Mouse (Mus musculus) stomach, embryonic 15.5 days (tissue): ENCODE data around the gene Slc27a5. TPM values are rescaled to one million over a fixed set of nuclear protein-coding genes. Genes with fewer than 3 reads are reported as not detected.

Experiments used
- ATAC-seq: fragments of 200-750 bp; cut with Nextera tagmentation; 2 replicates; pipeline ENCODE4 v1.8.0; 2017; ENCODE audit warnings: low read depth, moderate number of reproducible peaks, moderate TSS enrichment; ENCODE audit not compliant: insufficient read depth, low FRiP score
- H3K27ac ChIP-seq: fragments of 300-500 bp; sonication (generic); 2 replicates; pipeline ENCODE4 v1.5.1; 2015; ENCODE audit warnings: mild to moderate bottlenecking, inconsistent platforms
- H3K27me3 ChIP-seq: fragments of 300-500 bp; sonication (generic); replicated peaks from 2 replicates; pipeline ENCODE4 v1.6.1; 2015; ENCODE audit warnings: inconsistent platforms
- H3K36me3 ChIP-seq: fragments of 300-500 bp; sonication (generic); 2 replicates; pipeline ENCODE4 v1.6.1; 2015; ENCODE audit warnings: inconsistent platforms
- H3K4me1 ChIP-seq: fragments of 300-500 bp; sonication (generic); 2 replicates; pipeline ENCODE4 v1.6.1; 2015; ENCODE audit warnings: inconsistent platforms
- H3K4me2 ChIP-seq: fragments of 300-500 bp; sonication (generic); 2 replicates; pipeline ENCODE4 v1.6.1; 2015; ENCODE audit warnings: mild to moderate bottlenecking, inconsistent platforms
- H3K4me3 ChIP-seq: fragments of 300-500 bp; sonication (generic); replicated peaks from 2 replicates; pipeline ENCODE4 v1.5.1; 2015; ENCODE audit warnings: inconsistent platforms
- H3K9ac ChIP-seq: fragments of 300-500 bp; sonication (generic); 2 replicates; pipeline ENCODE4 v1.6.1; 2015; ENCODE audit warnings: inconsistent platforms
- H3K9me3 ChIP-seq: fragments of 300-500 bp; sonication (generic); 2 replicates; pipeline ENCODE4 v1.6.1; 2016; ENCODE audit warnings: inconsistent platforms
- WGBS: fragments of 180-500 bp; shearing (Covaris S2); methylation state at CpG from one replicate; pipeline ENCODE4 v1.1.7; 2015; 5-methylcytosine and 5-hydroxymethylcytosine counted together
- polyA plus RNA-seq: library from polyadenylated mRNA; unstranded; fragments of >200 nt; fragmentation: Nextera tagmentation; extraction: Ambion mirVana; gene quantifications from 2 replicates; pipeline ENCODE4 v1.2.1, GENCODE M21; 2015

The Slc27a5 gene
- 0.64 and 1.8 TPM in 2 replicates for polyA plus RNA-seq

GRCm38 (mm10) chr7:12998053-12998452 lies at the start of gene Slc27a5:
TSS of gene Slc27a5 (minus strand) at chr7:12998192.
- peak; percentile 31; the same call in 1 of the 2 replicates for ATAC-seq

DNA sequence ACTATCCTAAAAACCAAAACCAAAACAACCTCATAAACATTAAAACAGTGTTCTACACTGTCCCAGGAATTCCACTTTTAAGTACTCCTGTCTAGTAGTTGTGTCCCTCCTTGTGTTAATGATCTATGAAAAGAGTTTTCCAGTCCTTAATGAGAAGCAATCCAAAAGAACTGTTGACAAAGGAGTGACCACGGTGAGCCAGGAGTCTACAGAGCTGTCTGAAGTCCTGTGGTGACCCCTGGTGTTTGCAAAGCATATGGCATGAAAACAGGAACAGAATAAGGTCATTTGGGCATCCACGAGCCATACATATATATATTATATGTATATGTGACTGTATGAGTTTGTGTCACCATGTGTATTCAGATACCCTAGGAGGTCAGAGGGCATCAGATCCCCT lies 48.1 kb upstream of the Slc27a5 start:
- Histone ChIP-seq H3K36me3 (no peaks in the 10 kb centered on the region), H3K4me2 (no peak overlapping the region), H3K27me3 (peaks cover 40% of the 10 kb centered on the region), H3K9me3 (no peaks in the 10 kb centered on the region), H3K27ac (no peak overlapping the region), H3K4me1 (peaks cover 12% of the 10 kb centered on the region), H3K4me3 (no peak overlapping the region), H3K9ac (no peak overlapping the region)
- ATAC-seq: peak; percentile 52; the same call in 1 of the 2 replicates
- 2% methylated on average over 2 of the region's 2 CpGs for WGBS

More at GRCm38 (mm10) chr7:12998053-12998452, at the start of gene Slc27a5:
- Histone ChIP-seq H3K4me1 (no peaks in the 10 kb centered on the region), H3K4me3 (no peak within 1 kb of the TSS), H3K27me3 (no peaks in the 10 kb centered on the region), H3K9me3 (no peaks in the 10 kb centered on the region), H3K36me3 (no peaks in the 10 kb centered on the region), H3K27ac (no peak within 1 kb of the TSS), H3K9ac (no peak within 1 kb of the TSS), H3K4me2 (no peak within 1 kb of the TSS)
- 74% methylated on average over 5 of the region's 5 CpGs for WGBS

- WGBS: 6% methylated on average over 23 of the region's 23 CpGs
- H3K9ac ChIP-seq: peak overlapping the region; percentile 24; the same call in 1 of the 2 replicates
- no peak for ATAC-seq
- H3K27ac ChIP-seq: no peak overlapping the region
- H3K4me1 ChIP-seq: peaks cover 14% of the 10 kb centered on the region
- H3K36me3 ChIP-seq: no peaks in the 10 kb centered on the region
- H3K9me3 ChIP-seq: no peaks in the 10 kb centered on the region
- peak overlapping the region; percentile 98 for H3K4me2 ChIP-seq
- H3K27me3 ChIP-seq: peaks cover 40% of the 10 kb centered on the region
- H3K4me3 ChIP-seq: peak overlapping the region; percentile 47
Measured at GRCm38 (mm10) chr7:13044254-13044625, 46.2 kb upstream of the Slc27a5 start.

GRCm38 (mm10) chr7:13043445-13044253 lies 45.7 kb upstream of the Slc27a5 start:
- H3K9me3 ChIP-seq: no peaks in the 10 kb centered on the region
- H3K27me3 ChIP-seq: peaks cover 40% of the 10 kb centered on the region
- H3K27ac ChIP-seq: no peak overlapping the region
- 0 out of 2 replicates have a peak, but pooled peaks have one; percentile 28 for ATAC-seq
- H3K4me1 ChIP-seq: peaks cover 18% of the 10 kb centered on the region
- peak overlapping the region; percentile 98 for H3K4me2 ChIP-seq
- H3K9ac ChIP-seq: peak overlapping the region; percentile 24; the same call in 1 of the 2 replicates
- H3K4me3 ChIP-seq: peak overlapping the region; percentile 47
- WGBS: 7% methylated on average over 88 of the region's 88 CpGs
- H3K36me3 ChIP-seq: no peaks in the 10 kb centered on the region

GRCm38 (mm10) chr7:13043120-13043444 lies 45.1 kb upstream of the Slc27a5 start:
- 51% methylated on average over 16 of the region's 16 CpGs for WGBS
- Histone ChIP-seq H3K4me3 (peak overlapping the region; percentile 47; the same call in 1 of the 2 replicates), H3K36me3 (no peaks in the 10 kb centered on the region), H3K9me3 (no peaks in the 10 kb centered on the region), H3K4me1 (peaks cover 18% of the 10 kb centered on the region), H3K4me2 (peak overlapping the region; percentile 98), H3K9ac (no peak overlapping the region), H3K27me3 (peaks cover 40% of the 10 kb centered on the region), H3K27ac (no peak overlapping the region)
- ATAC-seq: no peak

- Histone ChIP-seq H3K36me3 (no peaks in the 10 kb centered on the region), H3K27ac (no peak overlapping the region), H3K27me3 (peaks cover 40% of the 10 kb centered on the region), H3K4me1 (peaks cover 18% of the 10 kb centered on the region), H3K9me3 (no peaks in the 10 kb centered on the region), H3K9ac (no peak overlapping the region), H3K4me3 (no peak overlapping the region), H3K4me2 (no peak overlapping the region)
- ATAC-seq: no peak
- WGBS: 79% methylated on average over 6 of the region's 6 CpGs
Measured at GRCm38 (mm10) chr7:13042511-13042910, 44.5 kb upstream of the Slc27a5 start.

DNA sequence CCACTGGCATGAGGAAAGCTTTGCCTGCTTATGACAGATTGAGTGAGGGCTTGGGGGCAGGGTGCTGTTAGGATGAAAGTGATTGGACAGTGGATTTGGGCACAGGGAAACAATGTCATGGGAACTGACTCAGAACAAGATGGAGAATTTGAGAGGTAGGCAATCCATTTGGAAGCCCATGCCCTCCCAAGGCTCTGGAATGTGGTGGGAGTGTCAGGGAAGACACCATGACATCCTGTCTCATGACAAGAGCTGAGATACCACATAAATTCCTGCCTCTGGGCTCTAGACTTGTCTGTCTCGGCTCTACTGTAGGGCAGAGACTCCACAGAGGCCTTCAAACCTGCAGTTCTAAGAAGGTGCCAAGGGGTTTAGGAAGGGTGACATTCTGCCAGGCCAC lies 43.3 kb upstream of the Slc27a5 start:
- H3K9ac ChIP-seq: no peak overlapping the region
- H3K4me2 ChIP-seq: no peak overlapping the region
- no peak overlapping the region for H3K27ac ChIP-seq
- ATAC-seq: no peak
- peaks cover under 1% of the 10 kb centered on the region; the same call in 1 of the 2 replicates for H3K36me3 ChIP-seq
- peaks cover 40% of the 10 kb centered on the region for H3K27me3 ChIP-seq
- no peaks in the 10 kb centered on the region for H3K9me3 ChIP-seq
- no peak overlapping the region for H3K4me3 ChIP-seq
- WGBS: 68% methylated on average over 1 of the region's 1 CpGs
- H3K4me1 ChIP-seq: peaks cover 24% of the 10 kb centered on the region

GRCm38 (mm10) chr7:13039181-13039580 lies 41.2 kb upstream of the Slc27a5 start:
- Histone ChIP-seq H3K9me3 (no peaks in the 10 kb centered on the region), H3K9ac (peak overlapping the region; percentile 99; the same call in 1 of the 2 replicates), H3K27me3 (peaks cover 28% of the 10 kb centered on the region), H3K4me2 (peak overlapping the region; percentile 75), H3K36me3 (peaks cover 14% of the 10 kb centered on the region), H3K27ac (no peak overlapping the region), H3K4me1 (peaks cover 36% of the 10 kb centered on the region), H3K4me3 (peak overlapping the region; percentile 84; the same call in 1 of the 2 replicates)
- no peak for ATAC-seq
- 70% methylated on average over 1 of the region's 1 CpGs for WGBS

GRCm38 (mm10) chr7:13038621-13039169 lies 40.7 kb upstream of the Slc27a5 start:
- no peak for ATAC-seq
- Histone ChIP-seq H3K9ac (peak overlapping the region; percentile 99; the same call in 1 of the 2 replicates), H3K27me3 (peaks cover 24% of the 10 kb centered on the region), H3K27ac (peak overlapping the region; percentile 100), H3K36me3 (peaks cover 14% of the 10 kb centered on the region), H3K9me3 (no peaks in the 10 kb centered on the region), H3K4me1 (peaks cover 33% of the 10 kb centered on the region), H3K4me3 (peak overlapping the region; percentile 84), H3K4me2 (peak overlapping the region; percentile 75)
- WGBS: 18% methylated on average over 15 of the region's 15 CpGs

- H3K9ac ChIP-seq: peak within 1 kb of the TSS; percentile 99
- peaks cover 14% of the 10 kb centered on the region for H3K36me3 ChIP-seq
- WGBS: under 1% methylated on average over 52 of the region's 65 CpGs
- H3K4me2 ChIP-seq: peak within 1 kb of the TSS; percentile 75
- peak within 1 kb of the TSS; percentile 100 for H3K27ac ChIP-seq
- H3K4me3 ChIP-seq: peak within 1 kb of the TSS; percentile 84
- H3K27me3 ChIP-seq: peaks cover 17% of the 10 kb centered on the region
- peak; percentile 91 for ATAC-seq
- no peaks in the 10 kb centered on the region for H3K9me3 ChIP-seq
- peaks cover 35% of the 10 kb centered on the region for H3K4me1 ChIP-seq
Measured at GRCm38 (mm10) chr7:13037901-13038555, 40.0 kb upstream of the Slc27a5 start, which contains the start of gene Ube2m. TSS of gene Ube2m (minus strand) at chr7:13038275.

GRCm38 (mm10) chr7:13037366-13037765 lies 39.4 kb upstream of the Slc27a5 start:
- Histone ChIP-seq H3K27ac (peak overlapping the region; percentile 100), H3K4me1 (peaks cover 35% of the 10 kb centered on the region), H3K27me3 (peaks cover 11% of the 10 kb centered on the region; the same call in 1 of the 2 replicates), H3K9me3 (no peaks in the 10 kb centered on the region), H3K9ac (peak overlapping the region; percentile 99), H3K4me2 (peak overlapping the region; percentile 65), H3K4me3 (peak overlapping the region; percentile 84), H3K36me3 (peaks cover 18% of the 10 kb centered on the region)
- under 1% methylated on average over 33 of the region's 33 CpGs for WGBS
- ATAC-seq: no peak
